10 mouse cellular contexts compared by ENCODE assay signal in genomic region chr19:8722021-8722420, GRCm38 (mm10). TPM values are rescaled to one million over a fixed set of nuclear protein-coding genes. Genes with fewer than 3 reads are reported as not detected.
A peak's percentile ranks its signal among the peaks of the same experiment; 100 is the strongest.
DNase-seq lines count a peak whose midpoint lies in the region; ATAC-seq and TF ChIP-seq lines count a peak whose summit lies in the region.
"Had no signal": no experiment of that assay in that cellular context is flagged by ENCODE, and none has a peak within 500 bp of the region (broad histone marks: within the 10 kb centered on the region; RNA-seq: fewer than 3 reads in every experiment).

No protein-coding gene starts in this region.

- TF ChIP-seq RAD21 in CH12.LX (IDR thresholded peaks at IDR 0.05; ENCODE audit: low read depth, low read length), result no peak

- no peak for ATAC-seq in erythroblast, adult 5-6 weeks (replicated peaks; ENCODE audit: low FRiP score, poor library complexity, severe bottlenecking)
- ATAC-seq in hindbrain, embryonic 11.5 days (ENCODE audit: low FRiP score), result no peak
- ATAC-seq in liver, postnatal 0 days, result no peak

- peaks cover 80% of the 10 kb centered on the region for H3K4me1 ChIP-seq in erythroblast, embryonic 14.5 days (ENCODE audit: control insufficient read depth)
- H3K4me1 ChIP-seq in CH12.LX (ENCODE audit: control insufficient read depth in 1 of 2, insufficient read depth in 2 of 2), result peaks cover 2 to 44% of the 10 kb centered on the region in 2 experiments; a peak in 3 of 4 replicates
- H3K4me1 ChIP-seq in hindbrain, embryonic 11.5 days (replicated peaks; ENCODE audit: control insufficient read depth, insufficient read depth, low read length), result no peaks in the 10 kb centered on the region
- H3K4me1 ChIP-seq in liver, postnatal 0 days (ENCODE audit: insufficient read depth), result peaks cover 25% of the 10 kb centered on the region

- H3K79me2 ChIP-seq in CH12.LX (replicated peaks; ENCODE audit: control insufficient read depth, extremely low read depth, insufficient read depth, poor library complexity, severe bottlenecking), result peaks cover 40% of the 10 kb centered on the region

- in situ Hi-C loops in CH12.LX (cut with MboI; ENCODE audit: low pct_ligation_motif_present, low pct_unique_long_range_greater_than_20kb, low sequenced_read_pairs), result no loop called here

- H3K9ac ChIP-seq in CH12.LX (ENCODE audit: insufficient read depth, low read depth), result peak overlapping the region; percentile 69
- H3K9ac ChIP-seq in hindbrain, embryonic 11.5 days (ENCODE audit: low read depth, low read length), result peak overlapping the region; percentile 88
- peak overlapping the region; percentile 68 for H3K9ac ChIP-seq in liver, postnatal 0 days (replicated peaks)

- dilution Hi-C loops in CH12.LX (cut with MboI; ENCODE audit: extremely low pct_ligation_motif_present, extremely low pct_unique_long_range_greater_than_20kb, low sequenced_read_pairs), result no loop called here

- H3K4me3 ChIP-seq in erythroblast, embryonic 14.5 days (replicated peaks), result peak overlapping the region; percentile 80
- peak overlapping the region; percentile 79 to 87 (median 81) for H3K4me3 ChIP-seq in CH12.LX (replicated peaks in 1 of 3; ENCODE audit: low read depth in 2 of 3, low read length in 2 of 3, poor library complexity in 1 of 3)
- H3K4me3 ChIP-seq in hindbrain, embryonic 11.5 days (ENCODE audit: low read depth, low read length), result peak overlapping the region; percentile 84
- peak overlapping the region; percentile 74 for H3K4me3 ChIP-seq in liver, postnatal 0 days (ENCODE audit: low read depth, low read length)

- no peaks in the 10 kb centered on the region for H3K9me3 ChIP-seq in erythroblast, embryonic 14.5 days (ENCODE audit: control insufficient read depth, low read length)
- no peaks in the 10 kb centered on the region for H3K9me3 ChIP-seq in CH12.LX (replicated peaks; ENCODE audit: low read length)
- H3K9me3 ChIP-seq in hindbrain, embryonic 11.5 days (ENCODE audit: control insufficient read depth, low read length), result no peaks in the 10 kb centered on the region
- no peaks in the 10 kb centered on the region for H3K9me3 ChIP-seq in liver, postnatal 0 days (ENCODE audit: low read length)

- no peaks in the 10 kb centered on the region for H3K27me3 ChIP-seq in erythroblast, embryonic 14.5 days (ENCODE audit: control insufficient read depth)
- no peaks in the 10 kb centered on the region for H3K27me3 ChIP-seq in CH12.LX (replicated peaks)
- no peaks in the 10 kb centered on the region for H3K27me3 ChIP-seq in hindbrain, embryonic 11.5 days (ENCODE audit: control insufficient read depth, insufficient read depth, low read length)
- no peaks in the 10 kb centered on the region for H3K27me3 ChIP-seq in liver, postnatal 0 days (ENCODE audit: insufficient read depth, low read length)

- H3K4me2 ChIP-seq in CH12.LX (ENCODE audit: insufficient read depth, low read depth, poor library complexity, severe bottlenecking), result peak overlapping the region; percentile 98
- peak overlapping the region; percentile 69 for H3K4me2 ChIP-seq in hindbrain, embryonic 11.5 days (replicated peaks; ENCODE audit: low read depth, low read length)
- peak overlapping the region; percentile 78 for H3K4me2 ChIP-seq in liver, postnatal 0 days (ENCODE audit: low read depth, low read length)

- no peak for TF ChIP-seq POLR2A in CH12.LX (IDR thresholded peaks at IDR 0.05; ENCODE audit: low read depth, low read length)

- no peak overlapping the region for H3K27ac ChIP-seq in CH12.LX (ENCODE audit: insufficient read depth, low read depth)
- no peak overlapping the region for H3K27ac ChIP-seq in hindbrain, embryonic 11.5 days (ENCODE audit: low read depth, low read length)
- H3K27ac ChIP-seq in liver, postnatal 0 days (ENCODE audit: low read depth), result peak overlapping the region; percentile 97

- H3K36me3 ChIP-seq in erythroblast, embryonic 14.5 days (ENCODE audit: control insufficient read depth), result peaks cover 41% of the 10 kb centered on the region
- H3K36me3 ChIP-seq in CH12.LX (replicated peaks in 1 of 2; ENCODE audit: control insufficient read depth in 1 of 2, insufficient read depth in 1 of 2, low read length in 1 of 2), result peaks cover 26 to 33% of the 10 kb centered on the region in 2 experiments
- H3K36me3 ChIP-seq in hindbrain, embryonic 11.5 days (ENCODE audit: control insufficient read depth, insufficient read depth, low read length), result peaks cover 7% of the 10 kb centered on the region; the same call in 1 of the 2 replicates
- H3K36me3 ChIP-seq in liver, postnatal 0 days (replicated peaks; ENCODE audit: insufficient read depth, low read length), result peaks cover 27% of the 10 kb centered on the region

- TF ChIP-seq EP300 in CH12.LX (IDR thresholded peaks at IDR 0.05; ENCODE audit: low read length), result no peak
- TF ChIP-seq EP300 in liver, postnatal 0 days (IDR thresholded peaks at IDR 0.05; ENCODE audit: low read depth), result no peak

- no peak for DNase-seq in CH12.LX (ENCODE audit: extremely low read depth)
- DNase-seq in hindbrain, embryonic 11.5 days (ENCODE audit: low spot score), result no peak
- DNase-seq in liver, postnatal 0 days, result no peak
- no peak for DNase-seq in urinary bladder, postnatal 14 days (ENCODE audit: low spot score)
- DNase-seq in urinary bladder, postnatal 10 days (ENCODE audit: low spot score), result no peak
- DNase-seq in embryo, embryonic 11 days, result no peak
- DNase-seq: cerebellum, adult 8-10 months; spleen, adult 18-20 months had no signal

- no peak for TF ChIP-seq CTCF in CH12.LX (conservative IDR thresholded peaks at IDR 0.05 in 1 of 2, IDR thresholded peaks at IDR 0.05 in 1 of 2; ENCODE audit: low read depth in 2 of 2, low read length in 2 of 2)
- TF ChIP-seq CTCF in liver, postnatal 0 days (IDR thresholded peaks at IDR 0.05; ENCODE audit: low read depth), result no peak

- WGBS in hindbrain, embryonic 11.5 days, result 73% methylated on average over 4 of the region's 4 CpGs
- 48% methylated on average over 4 of the region's 4 CpGs for WGBS in liver, postnatal 0 days (ENCODE audit: insufficient replicate concordance)

TF ChIP-seq in CH12.LX, 34 proteins besides CTCF, POLR2A, EP300 and RAD21 (continues in another document):
- no peak for TF ChIP-seq E2F4 (IDR thresholded peaks at IDR 0.05; ENCODE audit: insufficient replicate concordance, low read depth, low read length)
- no peak for TF ChIP-seq USF1 (IDR thresholded peaks at IDR 0.05; ENCODE audit: low read depth, low read length)
- TF ChIP-seq MXI1 (IDR thresholded peaks at IDR 0.05; ENCODE audit: low read depth, low read length), result no peak; the same call in 1 of the 2 replicates
- TF ChIP-seq JUN (IDR thresholded peaks at IDR 0.05; ENCODE audit: insufficient read depth, low read depth, low read length), result no peak
- no peak for TF ChIP-seq ZNF384 (IDR thresholded peaks at IDR 0.05; ENCODE audit: low read depth, low read length)
- no peak for TF ChIP-seq NELFE (IDR thresholded peaks at IDR 0.05; ENCODE audit: low read depth, low read length)

RNA-seq across cellular contexts. Expression of gene Slc3a2, which starts 1.1 kb away (rescaled TPM):
- polyA plus RNA-seq in erythroblast, embryonic 14.5 days (2012), result 33.5 and 37.4 TPM in 2 replicates
- 150 and 218 TPM in 2 replicates for total RNA-seq in erythroblast, adult 5-6 weeks (2015; ENCODE audit: low replicate concordance)
- 337 and 409 TPM in 2 replicates for total RNA-seq in erythroblast, adult 5-6 weeks (2017; ENCODE audit: low replicate concordance)
- 177 and 269 TPM in 2 replicates for total RNA-seq in CH12.LX (2012; rRNA removed)
- total RNA-seq in CH12.LX (2014; rRNA removed), result 251 and 284 TPM in 2 replicates
- 432 and 478 TPM in 2 replicates for polyA plus RNA-seq in CH12.LX (2012; ENCODE audit: insufficient read length, low read depth)
- polyA plus RNA-seq in hindbrain, embryonic 11.5 days (2014; fragmentation: Nextera tagmentation; extraction: Ambion mirVana), result 123 and 136 TPM in 2 replicates
- 64.4 and 68.0 TPM in 2 replicates for polyA plus RNA-seq in liver, postnatal 0 days (2015; fragmentation: Nextera tagmentation; extraction: Ambion mirVana)

RNA-seq across cellular contexts. Expression of gene Wdr74, which starts 13.6 kb away (rescaled TPM):
- 1.7 and 2.5 TPM in 2 replicates for polyA plus RNA-seq in erythroblast, embryonic 14.5 days (2012)
- 7.9 and 61.9 TPM in 2 replicates for total RNA-seq in erythroblast, adult 5-6 weeks (2015; ENCODE audit: low replicate concordance)
- total RNA-seq in erythroblast, adult 5-6 weeks (2017; ENCODE audit: low replicate concordance), result 15.3 and 18.3 TPM in 2 replicates
- total RNA-seq in CH12.LX (2012; rRNA removed), result 133 and 179 TPM in 2 replicates
- total RNA-seq in CH12.LX (2014; rRNA removed), result 182 and 203 TPM in 2 replicates
- 208 and 235 TPM in 2 replicates for polyA plus RNA-seq in CH12.LX (2012; ENCODE audit: insufficient read length, low read depth)
- 83.6 and 87.1 TPM in 2 replicates for polyA plus RNA-seq in hindbrain, embryonic 11.5 days (2014; fragmentation: Nextera tagmentation; extraction: Ambion mirVana)
- polyA plus RNA-seq in liver, postnatal 0 days (2015; fragmentation: Nextera tagmentation; extraction: Ambion mirVana), result 36.0 and 36.8 TPM in 2 replicates

RNA-seq across cellular contexts. Expression of gene 1700092M07Rik, which starts 18.5 kb away (rescaled TPM):
- polyA plus RNA-seq in erythroblast, embryonic 14.5 days (2012), result not detected in 2 replicates
- total RNA-seq in erythroblast, adult 5-6 weeks (2015; ENCODE audit: low replicate concordance), result not detected in 2 replicates
- not detected in 2 replicates for total RNA-seq in erythroblast, adult 5-6 weeks (2017; ENCODE audit: low replicate concordance)
- total RNA-seq in CH12.LX (2012; rRNA removed), result 3.8 and 4.8 TPM in 2 replicates
- total RNA-seq in CH12.LX (2014; rRNA removed), result 1.0 and 2.4 TPM in 2 replicates
- polyA plus RNA-seq in CH12.LX (2012; ENCODE audit: insufficient read length, low read depth), result 3.1 and 4.3 TPM in 2 replicates
- polyA plus RNA-seq in hindbrain, embryonic 11.5 days (2014; fragmentation: Nextera tagmentation; extraction: Ambion mirVana), result 1.6 and 2.6 TPM in 2 replicates
- 0.31 and 0.43 TPM in 2 replicates for polyA plus RNA-seq in liver, postnatal 0 days (2015; fragmentation: Nextera tagmentation; extraction: Ambion mirVana)

RNA-seq across cellular contexts. Expression of gene Stx5a, which starts 19.2 kb away (rescaled TPM):
- 3.3 and 3.6 TPM in 2 replicates for polyA plus RNA-seq in erythroblast, embryonic 14.5 days (2012)
- 105 and 119 TPM in 2 replicates for total RNA-seq in erythroblast, adult 5-6 weeks (2015; ENCODE audit: low replicate concordance)
- total RNA-seq in erythroblast, adult 5-6 weeks (2017; ENCODE audit: low replicate concordance), result 161 and 226 TPM in 2 replicates
- total RNA-seq in CH12.LX (2012; rRNA removed), result 47.5 and 48.1 TPM in 2 replicates
- 49.1 and 49.7 TPM in 2 replicates for total RNA-seq in CH12.LX (2014; rRNA removed)
- 35.2 and 39.3 TPM in 2 replicates for polyA plus RNA-seq in CH12.LX (2012; ENCODE audit: insufficient read length, low read depth)
- polyA plus RNA-seq in hindbrain, embryonic 11.5 days (2014; fragmentation: Nextera tagmentation; extraction: Ambion mirVana), result 100 and 111 TPM in 2 replicates
- 36.3 and 37.5 TPM in 2 replicates for polyA plus RNA-seq in liver, postnatal 0 days (2015; fragmentation: Nextera tagmentation; extraction: Ambion mirVana)

RNA-seq across cellular contexts. Expression of gene Nxf1, which starts 34.9 kb away (rescaled TPM):
- polyA plus RNA-seq in erythroblast, embryonic 14.5 days (2012), result 2.9 and 3.0 TPM in 2 replicates
- total RNA-seq in erythroblast, adult 5-6 weeks (2015; ENCODE audit: low replicate concordance), result 135 and 146 TPM in 2 replicates
- total RNA-seq in erythroblast, adult 5-6 weeks (2017; ENCODE audit: low replicate concordance), result 35.0 and 81.7 TPM in 2 replicates
- total RNA-seq in CH12.LX (2012; rRNA removed) (66.5 and 83.6 TPM in 2 replicates), CH12.LX (2014; rRNA removed) (101 and 102 TPM in 2 replicates)
- 136 and 160 TPM in 2 replicates for polyA plus RNA-seq in CH12.LX (2012; ENCODE audit: insufficient read length, low read depth)
- polyA plus RNA-seq in hindbrain, embryonic 11.5 days (2014; fragmentation: Nextera tagmentation; extraction: Ambion mirVana), result 213 and 224 TPM in 2 replicates
- polyA plus RNA-seq in liver, postnatal 0 days (2015; fragmentation: Nextera tagmentation; extraction: Ambion mirVana), result 47.9 and 49.9 TPM in 2 replicates

Comparison
In these comparisons a context has a peak if more than half of its experiments do, and no peak if none do; other contexts are left out.
1. RNA of gene Wdr74, which starts 13.6 kb away (polyA plus RNA-seq): 208 to 235 TPM in CH12.LX, 83.6 to 87.1 TPM in hindbrain, embryonic 11.5 days and 36.0 to 36.8 TPM in liver, postnatal 0 days; 1.7 to 2.5 TPM in erythroblast, embryonic 14.5 days; every median in the first group is over 10 times any median in the second.
2. Peak in every context shown above with its lines, with median percentiles within 50 percentile points of each other: H3K4me3 ChIP-seq, H3K4me2 ChIP-seq and H3K9ac ChIP-seq.